Mouse (Mus musculus): Measurements from ENCODE around the gene Arrb1. TPM values are rescaled to one million over a fixed set of nuclear protein-coding genes. Genes with fewer than 3 reads are reported as not detected.

The Arrb1 gene
- polyA plus RNA-seq, 1 experiment: 161 TPM

- 86% methylated on average over 9 of the region's 9 CpGs for WGBS
- Histone ChIP-seq H3K4me3 (replicated peaks; ENCODE audit: extremely low read depth, low read depth, low read length) (no peak overlapping the region), H3K4me1 (ENCODE audit: control insufficient read depth, insufficient read depth, low read length) (no peaks in the 10 kb centered on the region; the same call in 1 of the 2 replicates)
- no peak for DNase-seq
- no peak for TF ChIP-seq CTCF (IDR thresholded peaks at IDR 0.05; ENCODE audit: insufficient read depth, low read length)
- TF ChIP-seq POLR2A (IDR thresholded peaks at IDR 0.05; ENCODE audit: borderline replicate concordance, extremely low read depth, low read depth, low read length): no peak
These were observed 19.0 kb upstream of the Arrb1 start for GRCm38 (mm10) chr7:99516092-99516813.

DNA sequence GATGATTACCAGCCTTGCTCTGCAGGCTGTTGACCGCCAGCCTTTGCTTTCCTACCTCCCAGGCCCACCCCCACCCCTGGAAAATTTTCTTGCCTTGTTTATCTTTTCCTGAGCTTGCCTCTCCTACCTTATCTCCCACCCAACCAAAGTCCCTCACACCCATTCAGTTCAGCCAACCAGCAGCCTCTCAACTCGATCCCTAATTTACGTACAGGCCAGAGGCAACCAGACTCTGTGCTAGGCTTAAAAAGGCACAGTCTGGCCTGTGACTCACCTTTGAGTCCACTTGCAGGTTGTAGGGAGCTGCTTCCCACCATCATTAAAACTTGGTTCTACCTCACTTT is 18.5 kb upstream of the Arrb1 start:
- DNase-seq: no peak
- TF ChIP-seq POLR2A (IDR thresholded peaks at IDR 0.05; ENCODE audit: borderline replicate concordance, extremely low read depth, low read depth, low read length): no peak
- no peak for TF ChIP-seq CTCF (IDR thresholded peaks at IDR 0.05; ENCODE audit: insufficient read depth, low read length)
- Histone ChIP-seq H3K4me3 (replicated peaks; ENCODE audit: extremely low read depth, low read depth, low read length) (no peak overlapping the region), H3K4me1 (ENCODE audit: control insufficient read depth, insufficient read depth, low read length) (no peaks in the 10 kb centered on the region; the same call in 1 of the 2 replicates)
- 73% methylated on average over 3 of the region's 3 CpGs for WGBS

DNA sequence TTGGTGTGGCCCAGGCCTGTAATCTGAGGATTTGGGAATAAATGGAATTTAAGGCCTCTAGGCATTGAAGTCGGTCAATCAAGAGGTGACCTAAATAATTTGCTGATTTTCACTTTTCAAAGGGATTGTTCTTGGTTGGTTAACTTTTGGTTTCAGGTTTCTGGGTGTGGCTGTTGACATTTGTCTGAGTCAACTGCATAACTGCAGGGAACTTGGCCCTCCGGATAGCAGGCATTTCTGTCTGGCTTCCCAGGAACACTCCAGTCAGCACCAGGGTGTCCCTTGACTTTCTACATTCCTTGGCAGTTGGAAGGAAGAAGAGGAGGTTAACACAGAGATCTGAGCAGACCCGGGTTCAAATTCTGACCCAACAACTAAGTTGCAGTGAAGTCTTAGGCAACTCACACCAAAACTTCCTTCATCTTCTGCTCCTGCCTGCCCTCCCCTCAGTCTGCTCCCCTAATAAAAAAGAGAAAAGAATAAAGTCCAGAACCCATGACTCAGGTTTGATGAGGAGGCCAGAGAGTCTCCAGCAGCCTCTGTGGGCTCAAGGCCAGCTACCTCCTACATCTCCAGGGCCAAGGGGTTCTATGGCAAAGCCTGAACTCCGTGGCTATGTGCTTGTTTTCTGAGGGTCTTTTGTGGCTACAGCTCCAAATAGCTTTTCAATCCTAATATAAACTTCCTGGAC is 16.2 kb upstream of the Arrb1 start:
- DNase-seq: no peak

GRCm38 (mm10) chr7:99523121-99523520 is 12.1 kb upstream of the Arrb1 start:
- Histone ChIP-seq H3K4me1 (ENCODE audit: control insufficient read depth, insufficient read depth, low read length) (no peaks in the 10 kb centered on the region; the same call in 1 of the 2 replicates), H3K4me3 (replicated peaks; ENCODE audit: extremely low read depth, low read depth, low read length) (no peak overlapping the region)
- DNase-seq: no peak
- TF ChIP-seq CTCF (IDR thresholded peaks at IDR 0.05; ENCODE audit: insufficient read depth, low read length): no peak
- no peak for TF ChIP-seq POLR2A (IDR thresholded peaks at IDR 0.05; ENCODE audit: borderline replicate concordance, extremely low read depth, low read depth, low read length)
- WGBS: 31% methylated on average over 8 of the region's 8 CpGs

More for the DNA sequence above, 16.2 kb upstream of the Arrb1 start:
- 43% methylated on average over 4 of the region's 4 CpGs for WGBS
- no peaks in the 10 kb centered on the region; the same call in 1 of the 2 replicates for H3K4me1 ChIP-seq (ENCODE audit: control insufficient read depth, insufficient read depth, low read length)
- TF ChIP-seq POLR2A (IDR thresholded peaks at IDR 0.05; ENCODE audit: borderline replicate concordance, extremely low read depth, low read depth, low read length) (no peak), CTCF (IDR thresholded peaks at IDR 0.05; ENCODE audit: insufficient read depth, low read length) (no peak)
- no peak overlapping the region for H3K4me3 ChIP-seq (replicated peaks; ENCODE audit: extremely low read depth, low read depth, low read length)

GRCm38 (mm10) chr7:99523837-99524236 is 11.4 kb upstream of the Arrb1 start:
- no peak overlapping the region for H3K4me3 ChIP-seq (replicated peaks; ENCODE audit: extremely low read depth, low read depth, low read length)
- TF ChIP-seq POLR2A (IDR thresholded peaks at IDR 0.05; ENCODE audit: borderline replicate concordance, extremely low read depth, low read depth, low read length) (no peak), CTCF (IDR thresholded peaks at IDR 0.05; ENCODE audit: insufficient read depth, low read length) (no peak)
- 86% methylated on average over 1 of the region's 1 CpGs for WGBS
- DNase-seq: no peak
- no peaks in the 10 kb centered on the region; the same call in 1 of the 2 replicates for H3K4me1 ChIP-seq (ENCODE audit: control insufficient read depth, insufficient read depth, low read length)

DNA sequence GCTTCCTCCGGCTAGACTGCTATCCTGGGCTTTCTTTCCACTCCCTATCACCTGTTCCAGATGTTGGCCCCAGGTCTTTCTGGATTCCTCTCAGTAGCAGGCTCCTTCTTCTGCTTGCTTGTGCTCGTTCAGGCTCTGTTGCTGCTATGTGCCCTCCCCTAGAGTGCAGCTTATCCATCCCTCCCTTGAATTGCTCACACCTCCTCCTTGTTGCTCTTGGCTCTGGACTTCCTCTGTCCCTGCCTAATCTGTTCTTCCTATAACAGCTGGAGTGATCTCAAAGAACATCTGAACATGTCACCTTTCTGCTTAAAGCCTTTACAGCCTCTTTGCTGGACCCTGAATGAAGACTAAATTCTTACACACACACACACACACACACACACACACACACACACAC is 6.7 kb upstream of the Arrb1 start:
- H3K4me3 ChIP-seq (replicated peaks; ENCODE audit: extremely low read depth, low read depth, low read length): no peak overlapping the region
- TF ChIP-seq CTCF (IDR thresholded peaks at IDR 0.05; ENCODE audit: insufficient read depth, low read length) (no peak), POLR2A (IDR thresholded peaks at IDR 0.05; ENCODE audit: borderline replicate concordance, extremely low read depth, low read depth, low read length) (no peak)
- peaks cover 3% of the 10 kb centered on the region; the same call in 1 of the 2 replicates for H3K4me1 ChIP-seq (ENCODE audit: control insufficient read depth, insufficient read depth, low read length)
- DNase-seq: no peak
- 51% methylated on average over 2 of the region's 2 CpGs for WGBS

DNA sequence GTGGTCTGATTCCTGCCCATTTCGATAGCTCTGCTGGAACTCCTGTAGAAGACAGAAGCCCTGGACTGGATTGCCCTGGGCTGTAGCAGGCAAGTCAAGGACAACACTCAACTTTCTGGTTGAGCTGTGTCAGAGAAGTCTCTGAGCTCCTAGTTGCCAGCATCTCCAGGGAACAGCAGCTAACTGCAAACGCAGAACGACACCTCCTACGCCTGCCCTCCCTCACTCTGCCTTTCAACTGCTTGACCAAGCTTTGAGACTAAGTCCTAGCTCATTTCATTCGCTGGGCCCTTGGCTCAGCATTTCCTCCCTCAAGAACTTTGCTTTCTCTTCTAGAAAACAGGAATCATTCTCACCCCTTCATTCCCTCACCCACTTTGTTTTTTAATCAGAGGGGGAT is 5.9 kb upstream of the Arrb1 start:
- DNase-seq: no peak
- 65% methylated on average over 5 of the region's 5 CpGs for WGBS
- peaks cover 3% of the 10 kb centered on the region; the same call in 1 of the 2 replicates for H3K4me1 ChIP-seq (ENCODE audit: control insufficient read depth, insufficient read depth, low read length)
- H3K4me3 ChIP-seq (replicated peaks; ENCODE audit: extremely low read depth, low read depth, low read length): no peak overlapping the region
- no peak for TF ChIP-seq POLR2A (IDR thresholded peaks at IDR 0.05; ENCODE audit: borderline replicate concordance, extremely low read depth, low read depth, low read length)
- no peak for TF ChIP-seq CTCF (IDR thresholded peaks at IDR 0.05; ENCODE audit: insufficient read depth, low read length)

GRCm38 (mm10) chr7:99531408-99531970 is 3.8 kb upstream of the Arrb1 start:
- Histone ChIP-seq H3K4me1 (ENCODE audit: control insufficient read depth, insufficient read depth, low read length) (peaks cover 3% of the 10 kb centered on the region), H3K4me3 (replicated peaks; ENCODE audit: extremely low read depth, low read depth, low read length) (no peak overlapping the region)
- TF ChIP-seq POLR2A (IDR thresholded peaks at IDR 0.05; ENCODE audit: borderline replicate concordance, extremely low read depth, low read depth, low read length): no peak
- TF ChIP-seq CTCF (IDR thresholded peaks at IDR 0.05; ENCODE audit: insufficient read depth, low read length): no peak
- 58% methylated on average over 3 of the region's 3 CpGs for WGBS
- DNase-seq: no peak

DNA sequence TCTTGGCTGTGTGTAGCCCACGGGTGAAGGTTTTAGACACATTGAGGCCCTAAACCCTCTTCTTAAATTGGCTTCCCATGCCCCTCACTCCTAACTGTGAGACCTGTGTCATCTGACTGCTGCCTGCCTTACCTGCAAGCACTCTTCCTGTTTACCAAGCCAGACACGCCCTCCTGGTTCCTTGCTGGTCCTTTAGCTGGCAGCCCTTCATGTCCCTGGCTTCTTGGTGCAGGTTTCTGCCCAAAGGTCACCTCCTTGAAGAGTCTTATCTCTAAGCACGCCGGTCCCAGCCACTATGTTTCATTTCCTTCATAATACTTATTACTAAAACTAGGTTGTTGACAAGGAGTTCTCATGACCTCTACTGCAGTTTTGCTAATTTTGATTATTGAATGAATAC is 2.7 kb upstream of the Arrb1 start:
- Histone ChIP-seq H3K4me1 (ENCODE audit: control insufficient read depth, insufficient read depth, low read length) (peaks cover 10% of the 10 kb centered on the region), H3K4me3 (replicated peaks; ENCODE audit: extremely low read depth, low read depth, low read length) (no peak overlapping the region)
- DNase-seq: no peak
- TF ChIP-seq POLR2A (IDR thresholded peaks at IDR 0.05; ENCODE audit: borderline replicate concordance, extremely low read depth, low read depth, low read length): no peak
- no peak for TF ChIP-seq CTCF (IDR thresholded peaks at IDR 0.05; ENCODE audit: insufficient read depth, low read length)
- WGBS: 58% methylated on average over 4 of the region's 4 CpGs
